Mouse (Mus musculus): ENCODE measurements around the gene Nmnat2.

DNA sequence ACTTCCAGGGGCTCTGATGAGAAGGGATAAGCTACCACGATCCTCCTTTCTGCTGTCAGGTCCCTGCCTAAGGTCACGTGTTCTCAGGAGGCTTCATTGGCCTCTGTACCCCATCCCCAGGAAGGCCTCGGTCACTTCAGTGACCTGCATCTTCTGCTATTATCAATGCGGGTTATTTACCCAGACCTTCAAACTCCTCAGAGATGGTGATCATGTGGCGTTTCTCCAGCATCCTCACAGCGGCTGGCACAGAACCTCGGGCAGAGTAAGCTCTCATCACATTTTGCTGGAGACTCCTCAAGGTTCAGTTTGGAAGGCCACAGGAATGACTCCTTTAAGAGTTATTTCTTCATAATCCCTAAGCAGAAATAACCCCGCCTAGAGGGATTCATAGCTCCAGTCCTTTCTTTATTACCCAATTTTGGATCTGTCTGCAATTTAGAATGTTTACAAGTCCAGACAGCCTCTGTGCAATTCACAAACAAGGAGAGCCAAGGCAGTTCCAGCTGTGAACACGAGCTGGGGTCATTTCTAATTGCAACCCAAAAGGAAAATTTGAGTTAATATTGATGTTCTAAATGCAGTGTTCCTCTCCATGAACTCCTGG, 110.1 kb downstream of the Nmnat2 start:
- TF ChIP-seq CTCF (IDR thresholded peaks at IDR 0.05; ENCODE audit: control insufficient read depth, insufficient read depth, insufficient replicate concordance, low read depth, low read length) (no peak), POLR2A (IDR thresholded peaks at IDR 0.05; ENCODE audit: control insufficient read depth, low read depth, low read length) (no peak)

All from testis, adult 2 months (tissue).